Comparison of ENCODE assay signal across 8 mouse cellular contexts in the genomic region with DNA sequence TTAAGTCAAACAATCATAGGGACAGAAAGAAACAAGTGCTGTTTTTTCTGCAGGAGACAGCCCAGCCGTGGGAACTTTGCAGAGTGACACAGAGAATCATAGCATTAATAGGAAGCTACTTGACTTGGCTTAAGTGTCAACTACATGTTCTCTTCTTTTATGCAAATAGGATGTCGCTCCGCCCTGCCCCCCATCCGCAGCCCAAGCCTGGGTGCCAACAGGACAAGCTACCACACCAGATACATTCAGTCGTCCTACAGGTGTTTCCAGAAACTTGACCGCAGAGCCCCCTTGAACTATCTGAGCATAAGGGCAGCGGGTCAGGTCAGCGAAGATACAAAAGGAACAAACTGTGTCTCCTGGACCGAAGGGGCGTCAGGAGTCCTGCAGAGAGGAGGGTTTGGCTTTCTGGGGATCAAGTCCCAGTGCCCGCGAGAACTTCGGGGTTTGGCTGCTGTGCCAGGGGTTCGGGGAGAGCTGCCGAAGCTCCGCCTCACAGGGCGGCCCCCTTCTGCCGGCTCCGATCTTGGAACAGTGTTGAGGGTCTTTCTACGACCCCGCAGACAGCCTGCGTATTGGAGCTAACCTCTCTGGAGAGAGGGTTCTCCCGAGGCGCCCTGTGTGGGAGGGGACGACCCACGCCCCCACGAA. TPM values are rescaled to one million over a fixed set of nuclear protein-coding genes. Genes with fewer than 3 reads are reported as not detected.
A peak's percentile ranks its signal among the peaks of the same experiment; 100 is the strongest.
DNase-seq lines count a peak whose midpoint lies in the region; ATAC-seq lines count a peak whose summit lies in the region.

No protein-coding gene starts in this region.

- peak overlapping the region; percentile 57 for H3K9ac ChIP-seq in forebrain, embryonic 16.5 days (replicated peaks; ENCODE audit: low read depth, low read length)
- H3K9ac ChIP-seq in hindbrain, embryonic 15.5 days: peak overlapping the region; percentile 52

- no peaks in the 10 kb centered on the region for H3K9me3 ChIP-seq in forebrain, embryonic 16.5 days (ENCODE audit: control insufficient read depth, low read length)
- no peaks in the 10 kb centered on the region for H3K9me3 ChIP-seq in hindbrain, embryonic 15.5 days
- H3K9me3 ChIP-seq in limb, embryonic 10.5 days (replicated peaks): no peaks in the 10 kb centered on the region
- H3K9me3 ChIP-seq in midbrain, embryonic 10.5 days (replicated peaks): no peaks in the 10 kb centered on the region

- DNase-seq in layer of hippocampus, adult 8-10 months (ENCODE audit: low spot score in 2 of 2): peak; percentile 28 to 37
- DNase-seq in layer of hippocampus, postnatal 10 days (ENCODE audit: low spot score in 2 of 2): no peak
- peak; percentile 47 for DNase-seq in c-Kit-negative CD71-positive TER-119-positive erythroid progenitor cells, embryonic 14.5 days (ENCODE audit: low read depth, low spot score)
- no peak for DNase-seq in limb, embryonic 10.5 days (ENCODE audit: low spot score)
- DNase-seq in midbrain, embryonic 10.5 days (ENCODE audit: low spot score): no peak
- DNase-seq in splenic B cell, adult 2 months (ENCODE audit: low read depth, low spot score): peak; percentile 88

- peak overlapping the region; percentile 88 for H3K4me2 ChIP-seq in forebrain, embryonic 16.5 days (ENCODE audit: low read length)
- peak overlapping the region; percentile 91 for H3K4me2 ChIP-seq in hindbrain, embryonic 15.5 days

- H3K27ac ChIP-seq in forebrain, embryonic 16.5 days (ENCODE audit: low read length): peak overlapping the region; percentile 63
- peak overlapping the region; percentile 83 for H3K27ac ChIP-seq in hindbrain, embryonic 15.5 days (replicated peaks)
- peak overlapping the region; percentile 91 for H3K27ac ChIP-seq in limb, embryonic 10.5 days
- peak overlapping the region; percentile 90 for H3K27ac ChIP-seq in midbrain, embryonic 10.5 days (replicated peaks)

- peak overlapping the region; percentile 52 for H3K4me3 ChIP-seq in forebrain, embryonic 16.5 days (replicated peaks; ENCODE audit: low read length)
- H3K4me3 ChIP-seq in hindbrain, embryonic 15.5 days: peak overlapping the region; percentile 70
- peak overlapping the region; percentile 80 for H3K4me3 ChIP-seq in limb, embryonic 10.5 days
- H3K4me3 ChIP-seq in midbrain, embryonic 10.5 days: peak overlapping the region; percentile 72

- no peaks in the 10 kb centered on the region for H3K27me3 ChIP-seq in forebrain, embryonic 16.5 days (replicated peaks; ENCODE audit: control insufficient read depth, insufficient read depth, low read length)
- H3K27me3 ChIP-seq in hindbrain, embryonic 15.5 days: no peaks in the 10 kb centered on the region
- H3K27me3 ChIP-seq in limb, embryonic 10.5 days (ENCODE audit: low read depth, poor library complexity, severe bottlenecking): no peaks in the 10 kb centered on the region
- H3K27me3 ChIP-seq in midbrain, embryonic 10.5 days (ENCODE audit: low read depth, poor library complexity, severe bottlenecking): no peaks in the 10 kb centered on the region
- H3K27me3 ChIP-seq in splenic B cell, adult 2 months (ENCODE audit: control insufficient read depth, insufficient read depth, low read length, poor library complexity, severe bottlenecking): no peaks in the 10 kb centered on the region

- H3K4me1 ChIP-seq in forebrain, embryonic 16.5 days (replicated peaks; ENCODE audit: control insufficient read depth, insufficient read depth, low read length): peaks cover 10% of the 10 kb centered on the region
- H3K4me1 ChIP-seq in hindbrain, embryonic 15.5 days (replicated peaks): peaks cover 12% of the 10 kb centered on the region
- peaks cover 14% of the 10 kb centered on the region for H3K4me1 ChIP-seq in limb, embryonic 10.5 days
- H3K4me1 ChIP-seq in midbrain, embryonic 10.5 days: peaks cover 21% of the 10 kb centered on the region

- peak; percentile 76 for ATAC-seq in forebrain, embryonic 16.5 days
- ATAC-seq in hindbrain, embryonic 15.5 days (ENCODE audit: low FRiP score, low read depth): peak; percentile 79

- no peaks in the 10 kb centered on the region for H3K36me3 ChIP-seq in forebrain, embryonic 16.5 days (ENCODE audit: control insufficient read depth, insufficient read depth)
- no peaks in the 10 kb centered on the region for H3K36me3 ChIP-seq in hindbrain, embryonic 15.5 days
- H3K36me3 ChIP-seq in limb, embryonic 10.5 days: no peaks in the 10 kb centered on the region
- no peaks in the 10 kb centered on the region for H3K36me3 ChIP-seq in midbrain, embryonic 10.5 days
- H3K36me3 ChIP-seq in splenic B cell, adult 2 months (ENCODE audit: control insufficient read depth, insufficient read depth, low read length, poor library complexity, severe bottlenecking): no peaks in the 10 kb centered on the region

- WGBS in forebrain, embryonic 16.5 days: 0% methylated on average over 27 of the region's 27 CpGs
- WGBS in hindbrain, embryonic 15.5 days: under 1% methylated on average over 27 of the region's 27 CpGs
- WGBS in limb, embryonic 10.5 days: under 1% methylated on average over 27 of the region's 27 CpGs
- under 1% methylated on average over 27 of the region's 27 CpGs for WGBS in midbrain, embryonic 10.5 days

RNA-seq across cellular contexts. Expression of a gene that starts 0.5 kb away (rescaled TPM):
- 10 to 100 TPM; 43.9 to 50.5 (median 46.7) TPM for total RNA-seq in layer of hippocampus, adult 8-10 months (2022)
- 10 to 100 TPM; 18.6 to 25.1 TPM for total RNA-seq in layer of hippocampus, postnatal 10 days (2021)
- polyA plus RNA-seq in forebrain, embryonic 16.5 days (2015; fragmentation: Nextera tagmentation; extraction: Ambion mirVana): 12.2 and 22.6 TPM in 2 replicates
- 14.0 and 14.6 TPM in 2 replicates for polyA plus RNA-seq in hindbrain, embryonic 15.5 days (2015; fragmentation: Nextera tagmentation; extraction: Ambion mirVana)
- 8.4 and 10.6 TPM in 2 replicates for polyA plus RNA-seq in limb, embryonic 10.5 days (2016; fragmentation: Nextera tagmentation; extraction: Ambion mirVana)
- polyA plus RNA-seq in midbrain, embryonic 10.5 days (2016; fragmentation: Nextera tagmentation; extraction: Ambion mirVana): 10.8 and 12.0 TPM in 2 replicates

RNA-seq across cellular contexts. Expression of a gene that starts 10.6 kb away (rescaled TPM):
- total RNA-seq in layer of hippocampus, adult 8-10 months (2022): not detected
- not detected for total RNA-seq in layer of hippocampus, postnatal 10 days (2021)
- 0.06 and 0.10 TPM in 2 replicates for polyA plus RNA-seq in forebrain, embryonic 16.5 days (2015; fragmentation: Nextera tagmentation; extraction: Ambion mirVana)
- polyA plus RNA-seq in hindbrain, embryonic 15.5 days (2015; fragmentation: Nextera tagmentation; extraction: Ambion mirVana): 0.05 TPM in 1 of 2 replicates, not detected in the other
- polyA plus RNA-seq in limb, embryonic 10.5 days (2016; fragmentation: Nextera tagmentation; extraction: Ambion mirVana): not detected in 2 replicates
- 0.02 TPM in 1 of 2 replicates, not detected in the other for polyA plus RNA-seq in midbrain, embryonic 10.5 days (2016; fragmentation: Nextera tagmentation; extraction: Ambion mirVana)

RNA-seq across cellular contexts. Expression of a gene that starts 44.9 kb away (rescaled TPM):
- total RNA-seq in layer of hippocampus, adult 8-10 months (2022): not detected
- total RNA-seq in layer of hippocampus, postnatal 10 days (2021): not detected
- 0.12 and 0.18 TPM in 2 replicates for polyA plus RNA-seq in forebrain, embryonic 16.5 days (2015; fragmentation: Nextera tagmentation; extraction: Ambion mirVana)
- 0.24 and 0.25 TPM in 2 replicates for polyA plus RNA-seq in hindbrain, embryonic 15.5 days (2015; fragmentation: Nextera tagmentation; extraction: Ambion mirVana)
- polyA plus RNA-seq in limb, embryonic 10.5 days (2016; fragmentation: Nextera tagmentation; extraction: Ambion mirVana): 0.15 and 0.19 TPM in 2 replicates
- polyA plus RNA-seq in midbrain, embryonic 10.5 days (2016; fragmentation: Nextera tagmentation; extraction: Ambion mirVana): 0.17 and 0.25 TPM in 2 replicates

Comparison
In these comparisons a context has a peak if more than half of its experiments do, and no peak if none do; other contexts are left out.
1. DNase-seq: peak in layer of hippocampus, adult 8-10 months (2 of 2), c-Kit-negative CD71-positive TER-119-positive erythroid progenitor cells, embryonic 14.5 days (single experiment) and splenic B cell, adult 2 months (single experiment); none in layer of hippocampus, postnatal 10 days (0 of 2), limb, embryonic 10.5 days (single experiment) and midbrain, embryonic 10.5 days (single experiment).
2. Peak in every context shown above with its lines, with median percentiles within 50 percentile points of each other: H3K27ac ChIP-seq and H3K4me3 ChIP-seq.